Mouse (Mus musculus) heart, postnatal 36 days (tissue): Measurements from ENCODE around the gene Gja1. TPM values are rescaled to one million over a fixed set of nuclear protein-coding genes. Genes with fewer than 3 reads are reported as not detected.

Source experiments
- DNase-seq, 2 experiments: peaks; one replicate each; pipeline ENCODE4 v3.0.0; 2021 to 2022
- intact Hi-C: fragments of 180-260 bp; cut with DNase I; formaldehyde crosslinking; loops from one replicate; pipeline ENCODE4 v1.15.1; 2025
- total RNA-seq, 2 experiments: library from RNA; stranded (reverse); gene quantifications; 2 replicates each; pipeline ENCODE4 v1.2.3; 2021

Gene Gja1
- total RNA-seq, 2 experiments from 2014 or later = 368 to 382 TPM

- no peak for DNase-seq
- intact Hi-C loops = no loop called here
Measured at GRCm38 (mm10) chr10:56406386-56407130, 29.4 kb downstream of the Gja1 start.

GRCm38 (mm10) chr10:56415894-56416570, 38.9 kb downstream of the Gja1 start:
- DNase-seq = no peak
- intact Hi-C loops = loop anchor here (5.0 kb wide), 1 partner anchor 51 kb away; no protein-coding TSS in a partner anchor

GRCm38 (mm10) chr10:56422518-56422917, 45.4 kb downstream of the Gja1 start:
- DNase-seq = no peak
- intact Hi-C loops = no loop called here

GRCm38 (mm10) chr10:56425016-56425798, 48.1 kb downstream of the Gja1 start:
- no peak for DNase-seq
- intact Hi-C loops = no loop called here

GRCm38 (mm10) chr10:56426369-56426768, 49.2 kb downstream of the Gja1 start:
- no peak for DNase-seq
- intact Hi-C loops = no loop called here

GRCm38 (mm10) chr10:56427382-56427781, 50.3 kb downstream of the Gja1 start:
- intact Hi-C loops = no loop called here
- no peak for DNase-seq

GRCm38 (mm10) chr10:56427827-56428226, 50.7 kb downstream of the Gja1 start:
- intact Hi-C loops = no loop called here
- no peak for DNase-seq

GRCm38 (mm10) chr10:56429011-56429410, 51.9 kb downstream of the Gja1 start:
- DNase-seq = no peak
- intact Hi-C loops = no loop called here

GRCm38 (mm10) chr10:56431600-56432389, 54.7 kb downstream of the Gja1 start:
- DNase-seq = no peak
- intact Hi-C loops = no loop called here

GRCm38 (mm10) chr10:56432390-56432709, 55.2 kb downstream of the Gja1 start:
- DNase-seq = no peak
- intact Hi-C loops = no loop called here

- no peak for DNase-seq
- intact Hi-C loops = no loop called here
Measured at GRCm38 (mm10) chr10:56437290-56437689, 60.2 kb downstream of the Gja1 start.

- DNase-seq = no peak
Measured at GRCm38 (mm10) chr10:56439638-56440037, 62.5 kb downstream of the Gja1 start.

GRCm38 (mm10) chr10:56444457-56444856, 67.3 kb downstream of the Gja1 start:
- no peak for DNase-seq
- intact Hi-C loops = no loop called here

More at GRCm38 (mm10) chr10:56439638-56440037, 62.5 kb downstream of the Gja1 start:
- intact Hi-C loops = no loop called here

- intact Hi-C loops = no loop called here
- DNase-seq = no peak
Measured at GRCm38 (mm10) chr10:56449030-56449429, 71.9 kb downstream of the Gja1 start.

Other genes starting within 250 kb of the Gja1 start
- 1 to 10 TPM; 3.4 to 3.7 TPM for gene Tbc1d32, start 148.6 kb upstream of the Gja1 start, total RNA-seq